Comparison of ENCODE assay signal across 8 mouse cellular contexts in the genomic region with DNA sequence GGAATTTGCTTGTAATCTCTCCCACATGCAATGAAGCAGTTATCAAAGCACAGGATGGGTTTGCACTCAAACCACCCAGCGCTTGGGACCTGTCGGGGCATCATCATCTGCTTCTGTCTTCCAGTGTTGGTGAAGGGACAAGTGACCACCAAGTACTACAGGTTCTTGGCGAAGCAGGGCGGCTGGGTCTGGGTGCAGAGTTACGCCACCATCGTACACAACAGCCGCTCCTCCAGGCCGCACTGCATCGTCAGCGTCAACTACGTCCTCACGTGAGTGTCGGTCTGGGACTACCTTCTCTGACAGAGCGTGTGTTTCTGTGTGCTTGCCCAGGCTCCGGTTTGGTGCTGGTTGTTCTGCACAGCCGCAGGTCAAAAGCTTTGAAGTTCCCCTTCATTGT. TPM values are rescaled to one million over a fixed set of nuclear protein-coding genes. Genes with fewer than 3 reads are reported as not detected.
A peak's percentile ranks its signal among the peaks of the same experiment; 100 is the strongest.
DNase-seq lines count a peak whose midpoint lies in the region; ATAC-seq lines count a peak whose summit lies in the region.

No protein-coding gene starts in this region.

- intact Hi-C loops in left cerebral cortex, postnatal 36 days (cut with DNase I): no loop called here
- intact Hi-C loops in left cerebral cortex, postnatal 10 days (cut with DNase I): no loop called here

- H3K27me3 ChIP-seq in embryonic facial prominence, embryonic 15.5 days: peaks cover 71% of the 10 kb centered on the region
- peaks cover 62% of the 10 kb centered on the region for H3K27me3 ChIP-seq in intestine, embryonic 16.5 days (replicated peaks; ENCODE audit: control insufficient read depth, insufficient read depth, low read length)
- H3K27me3 ChIP-seq in neural tube, embryonic 11.5 days (ENCODE audit: control insufficient read depth, insufficient read depth, low read length): peaks cover 71% of the 10 kb centered on the region

- H3K36me3 ChIP-seq in embryonic facial prominence, embryonic 15.5 days: no peaks in the 10 kb centered on the region
- no peaks in the 10 kb centered on the region for H3K36me3 ChIP-seq in intestine, embryonic 16.5 days (ENCODE audit: control insufficient read depth, insufficient read depth, low read length)
- no peaks in the 10 kb centered on the region for H3K36me3 ChIP-seq in neural tube, embryonic 11.5 days (ENCODE audit: control insufficient read depth, insufficient read depth, low read length)

- ATAC-seq in embryonic facial prominence, embryonic 15.5 days (ENCODE audit: insufficient number of reproducible peaks, low FRiP score, low TSS enrichment, low read depth): peak; percentile 29; the same call in 1 of the 2 replicates
- ATAC-seq in intestine, embryonic 16.5 days: peak; percentile 46; the same call in 1 of the 2 replicates
- peak; percentile 25; the same call in 1 of the 2 replicates for ATAC-seq in neural tube, embryonic 11.5 days (ENCODE audit: insufficient read depth, low FRiP score, low TSS enrichment)
- no peak for ATAC-seq in erythroblast, adult 5-6 weeks (replicated peaks; ENCODE audit: low FRiP score, poor library complexity, severe bottlenecking)

- no peaks in the 10 kb centered on the region for H3K9me3 ChIP-seq in embryonic facial prominence, embryonic 15.5 days (replicated peaks)
- no peaks in the 10 kb centered on the region for H3K9me3 ChIP-seq in intestine, embryonic 16.5 days (ENCODE audit: control insufficient read depth, low read length)
- H3K9me3 ChIP-seq in neural tube, embryonic 11.5 days (ENCODE audit: control insufficient read depth, low read length): no peaks in the 10 kb centered on the region

- H3K9ac ChIP-seq in embryonic facial prominence, embryonic 15.5 days: no peak overlapping the region
- no peak overlapping the region for H3K9ac ChIP-seq in intestine, embryonic 16.5 days (ENCODE audit: low read depth, low read length)
- no peak overlapping the region for H3K9ac ChIP-seq in neural tube, embryonic 11.5 days (ENCODE audit: low read length)

- no peak overlapping the region for H3K27ac ChIP-seq in embryonic facial prominence, embryonic 15.5 days (replicated peaks)
- H3K27ac ChIP-seq in intestine, embryonic 16.5 days (ENCODE audit: low read length): no peak overlapping the region
- H3K27ac ChIP-seq in neural tube, embryonic 11.5 days (ENCODE audit: low read depth, low read length): no peak overlapping the region

- H3K4me2 ChIP-seq in embryonic facial prominence, embryonic 15.5 days (replicated peaks): peak overlapping the region; percentile 44
- H3K4me2 ChIP-seq in intestine, embryonic 16.5 days (ENCODE audit: low read depth, low read length): peak overlapping the region; percentile 20; the same call in 1 of the 2 replicates
- H3K4me2 ChIP-seq in neural tube, embryonic 11.5 days (ENCODE audit: low read depth): peak overlapping the region; percentile 39

- peak; percentile 3 to 5 for DNase-seq in left cerebral cortex, postnatal 36 days (ENCODE audit: low spot score in 2 of 2)
- no peak for DNase-seq in left cerebral cortex, postnatal 10 days (ENCODE audit: extremely low spot score in 1 of 2, low spot score in 2 of 2)
- peak; percentile 46 for DNase-seq in neural tube, embryonic 11.5 days (ENCODE audit: low spot score)
- DNase-seq in T-cell, adult 2 months (ENCODE audit: low spot score): no peak
- no peak for DNase-seq in frontal cortex, postnatal 25 days (ENCODE audit: low spot score in 2 of 2)

- 8% methylated on average over 16 of the region's 16 CpGs for WGBS in embryonic facial prominence, embryonic 15.5 days
- WGBS in intestine, embryonic 16.5 days: 4% methylated on average over 16 of the region's 16 CpGs
- 3% methylated on average over 16 of the region's 16 CpGs for WGBS in neural tube, embryonic 11.5 days

- H3K4me3 ChIP-seq in embryonic facial prominence, embryonic 15.5 days (replicated peaks): peak overlapping the region; percentile 29
- peak overlapping the region; percentile 26; the same call in 1 of the 2 replicates for H3K4me3 ChIP-seq in intestine, embryonic 16.5 days (ENCODE audit: low read length)
- H3K4me3 ChIP-seq in neural tube, embryonic 11.5 days (ENCODE audit: low read depth, low read length): peak overlapping the region; percentile 16

- H3K4me1 ChIP-seq in embryonic facial prominence, embryonic 15.5 days: peaks cover 9% of the 10 kb centered on the region
- no peaks in the 10 kb centered on the region for H3K4me1 ChIP-seq in intestine, embryonic 16.5 days (ENCODE audit: control insufficient read depth, insufficient read depth, low read length)
- H3K4me1 ChIP-seq in neural tube, embryonic 11.5 days (ENCODE audit: control insufficient read depth, insufficient read depth, low read length): peaks cover 5% of the 10 kb centered on the region; the same call in 1 of the 2 replicates

RNA-seq across cellular contexts. Expression of gene Sim1, which starts 15.8 kb away (rescaled TPM):
- under 1 TPM in 1 of 2 experiments, not detected in 1; 0.70 TPM for total RNA-seq in left cerebral cortex, postnatal 36 days (2021)
- total RNA-seq in left cerebral cortex, postnatal 10 days (2021): under 1 TPM; 0.58 to 0.83 TPM
- 0.83 and 1.6 TPM in 2 replicates for polyA plus RNA-seq in embryonic facial prominence, embryonic 15.5 days (2015; fragmentation: Nextera tagmentation; extraction: Ambion mirVana)
- 0.02 TPM in 1 of 2 replicates, not detected in the other for polyA plus RNA-seq in intestine, embryonic 16.5 days (2015; fragmentation: Nextera tagmentation; extraction: Ambion mirVana)
- 3.4 and 3.9 TPM in 2 replicates for polyA plus RNA-seq in neural tube, embryonic 11.5 days (2014; fragmentation: Nextera tagmentation; extraction: Ambion mirVana)
- 0.42 TPM in 1 of 2 replicates, not detected in the other for total RNA-seq in erythroblast, adult 5-6 weeks (2015; ENCODE audit: low replicate concordance)
- total RNA-seq in erythroblast, adult 5-6 weeks (2017; ENCODE audit: low replicate concordance): not detected in 2 replicates

Comparison
In these comparisons a context has a peak if more than half of its experiments do, and no peak if none do; other contexts are left out.
1. DNase-seq: peak in left cerebral cortex, postnatal 36 days (2 of 2) and neural tube, embryonic 11.5 days (single experiment); none in left cerebral cortex, postnatal 10 days (0 of 2), T-cell, adult 2 months (single experiment) and frontal cortex, postnatal 25 days (0 of 2).
2. Peak in every context shown above with its lines, with median percentiles within 50 percentile points of each other: H3K4me2 ChIP-seq and H3K4me3 ChIP-seq.